Mouse (Mus musculus) thymus, adult 2 months (tissue): ENCODE data around the gene Slc25a44. TPM values are rescaled to one million over a fixed set of nuclear protein-coding genes. Genes with fewer than 3 reads are reported as not detected.
A peak's percentile ranks its signal among the peaks of the same experiment; 100 is the strongest.
"Not testable (repeated sequence)": the region's sequence is repeated elsewhere in the genome, so short reads cannot be mapped to it uniquely, and the experiment has no call there.

Experiments
- DNase-seq: peaks from one replicate; pipeline ENCODE4 v3.0.0; 2021
- H3K27ac ChIP-seq: fragments of 200-500 bp; 2 replicates; pipeline ENCODE4 v1.5.1; 2012; ENCODE audit warnings: low read length, control low read depth; ENCODE audit not compliant: control insufficient read depth, insufficient read depth
- H3K27me3 ChIP-seq: fragments of 200-500 bp; 2 replicates; pipeline ENCODE4 v1.6.1; 2012; ENCODE audit warnings: mild to moderate bottlenecking, low read length, moderate library complexity, mixed read lengths; ENCODE audit not compliant: control insufficient read depth, insufficient read depth
- H3K36me3 ChIP-seq: fragments of 200-500 bp; 2 replicates; pipeline ENCODE4 v1.6.1; 2012; ENCODE audit warnings: mild to moderate bottlenecking, low read length, moderate library complexity; ENCODE audit not compliant: control insufficient read depth, insufficient read depth
- H3K4me1 ChIP-seq: fragments of 200-500 bp; replicated peaks from 2 replicates; pipeline ENCODE4 v1.6.1; 2012; ENCODE audit warnings: low read length; ENCODE audit not compliant: control insufficient read depth, insufficient read depth
- H3K4me3 ChIP-seq: fragments of 200-500 bp; 2 replicates; pipeline ENCODE4 v1.5.1; 2012; ENCODE audit warnings: mild to moderate bottlenecking, low read length, control low read depth, moderate library complexity; ENCODE audit not compliant: control insufficient read depth, insufficient read depth
- POLR2A ChIP-seq: fragments of 200-500 bp; IDR thresholded peaks from 2 replicates; pipeline ENCODE4 v1.6.1; 2012; ENCODE audit warnings: mild to moderate bottlenecking, low read length, control low read depth, moderate library complexity; ENCODE audit not compliant: control insufficient read depth, poor library complexity, insufficient read depth; ENCODE audit errors: extremely low read depth
- WGBS: fragments of 180-500 bp; shearing (Covaris S2); methylation state at CpG from one replicate; pipeline ENCODE4 v1.1.7; 2018; 5-methylcytosine and 5-hydroxymethylcytosine counted together
- polyA plus RNA-seq: library from polyadenylated mRNA; depleted of rRNA; stranded (reverse); fragments of >200 nt; gene quantifications from 2 replicates; pipeline ENCODE4 v1.2.3, GENCODE M21; 2012

Slc25a44 gene
- polyA plus RNA-seq, 1 experiment: 32.5 TPM

GRCm38 (mm10) chr3:88378599-88378998 lies 46.3 kb downstream of the Slc25a44 start, which contains the start of gene Bglap2:
Gene Bglap2, minus strand, starts transcription at chr3:88378699.
- H3K27ac ChIP-seq, H3K27me3 ChIP-seq, DNase-seq, H3K36me3 ChIP-seq, H3K4me3 ChIP-seq: not testable (repeated sequence)
- H3K4me1 ChIP-seq: peaks cover 18% of the 10 kb centered on the region
- 92% methylated on average over 5 of the region's 5 CpGs for WGBS

GRCm38 (mm10) chr3:88376644-88377043 lies 48.3 kb downstream of the Slc25a44 start:
- not testable (repeated sequence) for DNase-seq, H3K27me3 ChIP-seq, H3K4me3 ChIP-seq, H3K36me3 ChIP-seq, H3K27ac ChIP-seq
- WGBS: 73% methylated on average over 7 of the region's 7 CpGs
- peaks cover 16% of the 10 kb centered on the region for H3K4me1 ChIP-seq

- H3K27me3 ChIP-seq, H3K4me3 ChIP-seq: not testable (repeated sequence)
- 12% methylated on average over 19 of the region's 19 CpGs for WGBS
Measured at GRCm38 (mm10) chr3:88375750-88376626, 49.0 kb downstream of the Slc25a44 start.

GRCm38 (mm10) chr3:88372643-88373042 lies 52.3 kb downstream of the Slc25a44 start, which contains the start of gene Bglap3:
Gene Bglap3, minus strand, starts transcription at chr3:88372743.
- not testable (repeated sequence) for H3K27ac ChIP-seq, H3K36me3 ChIP-seq, H3K4me3 ChIP-seq, DNase-seq, H3K27me3 ChIP-seq
- WGBS: 93% methylated on average over 9 of the region's 9 CpGs
- peaks cover 12% of the 10 kb centered on the region for H3K4me1 ChIP-seq

More at GRCm38 (mm10) chr3:88375750-88376626, 49.0 kb downstream of the Slc25a44 start:
- H3K4me1 ChIP-seq: peaks cover 12% of the 10 kb centered on the region
- not testable (repeated sequence) for H3K36me3 ChIP-seq
- H3K27ac ChIP-seq: peak overlapping the region; percentile 8; the same call in 1 of the 2 replicates
- peak; percentile 49 for DNase-seq

GRCm38 (mm10) chr3:88368511-88368910 lies 56.4 kb downstream of the Slc25a44 start:
- not testable (repeated sequence) for H3K36me3 ChIP-seq
- WGBS: 96% methylated on average over 7 of the region's 7 CpGs

GRCm38 (mm10) chr3:88367517-88367916 lies 57.4 kb downstream of the Slc25a44 start:
- not testable (repeated sequence) for H3K36me3 ChIP-seq, H3K27me3 ChIP-seq, H3K27ac ChIP-seq, H3K4me3 ChIP-seq, DNase-seq
- H3K4me1 ChIP-seq: peaks cover 12% of the 10 kb centered on the region
- 81% methylated on average over 3 of the region's 7 CpGs for WGBS

More at GRCm38 (mm10) chr3:88368511-88368910, 56.4 kb downstream of the Slc25a44 start:
- not testable (repeated sequence) for H3K4me3 ChIP-seq, H3K27ac ChIP-seq, H3K27me3 ChIP-seq, DNase-seq
- peaks cover 12% of the 10 kb centered on the region for H3K4me1 ChIP-seq

GRCm38 (mm10) chr3:88366830-88367428 lies 58.0 kb downstream of the Slc25a44 start:
- TF ChIP-seq POLR2A: 0 out of 2 replicates have a peak, but pooled peaks have one; percentile 22
- not testable (repeated sequence) for H3K27me3 ChIP-seq, H3K36me3 ChIP-seq
- Histone ChIP-seq H3K4me1 (peaks cover 12% of the 10 kb centered on the region), H3K4me3 (peak overlapping the region; percentile 52), H3K27ac (peak overlapping the region; percentile 76; the same call in 1 of the 2 replicates)
- WGBS: 7% methylated on average over 22 of the region's 22 CpGs
- DNase-seq: peak; percentile 78
